ENCODE assay signal across 9 mouse cellular contexts in the genomic region with DNA sequence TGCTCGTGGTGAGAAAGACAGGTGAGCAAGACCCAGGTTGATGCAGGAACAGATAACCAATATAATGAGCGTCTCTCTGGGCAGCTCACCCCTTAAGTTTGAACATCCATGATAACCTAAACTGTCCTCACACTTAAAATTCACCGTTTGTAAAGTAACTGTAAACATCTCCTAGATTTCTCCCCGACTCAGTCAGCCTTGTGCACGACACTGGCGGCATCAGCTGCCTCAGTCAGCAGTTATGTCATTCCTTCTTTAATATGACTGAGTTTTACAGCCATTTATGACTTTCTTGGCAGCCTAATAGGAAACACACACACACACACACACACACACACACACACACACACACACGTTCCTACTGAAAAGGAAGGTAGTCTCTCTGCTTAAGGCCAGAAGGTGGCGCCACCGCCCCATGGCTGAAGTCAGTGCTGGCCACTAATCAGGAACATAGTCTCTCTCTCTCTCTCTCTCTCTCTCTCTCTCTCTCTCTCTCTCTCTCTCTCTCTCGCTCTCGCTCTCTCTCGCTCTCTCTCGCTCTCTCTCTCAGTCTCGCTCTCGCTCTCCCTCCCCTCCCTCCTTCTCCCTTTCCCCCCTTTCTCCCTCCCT.
DNase-seq lines count a peak whose midpoint lies in the region; ATAC-seq and TF ChIP-seq lines count a peak whose summit lies in the region.
"Had no signal": no experiment of that assay in that cellular context is flagged by ENCODE, and none has a peak within 500 bp of the region (broad histone marks: within the 10 kb centered on the region; RNA-seq: fewer than 3 reads in every experiment).

No protein-coding gene starts in this region.

- H3K4me2 ChIP-seq in limb, embryonic 14.5 days (replicated peaks; ENCODE audit: low read depth, low read length, severe bottlenecking), result 0 out of 2 replicates have a peak overlapping the region, but pooled peaks have one; percentile 9
- H3K4me2 ChIP-seq: embryonic facial prominence, embryonic 15.5 days had no signal

- H3K36me3 ChIP-seq in limb, embryonic 14.5 days (ENCODE audit: control insufficient read depth, insufficient read depth, low read length), result no peaks in the 10 kb centered on the region
- H3K36me3 ChIP-seq: embryonic facial prominence, embryonic 15.5 days had no signal

- TF ChIP-seq POLR2A in limb, embryonic 14.5 days (IDR thresholded peaks at IDR 0.05; ENCODE audit: borderline replicate concordance, extremely low read depth, insufficient read depth, insufficient read length), result no peak

- H3K4me1 ChIP-seq in limb, embryonic 14.5 days (ENCODE audit: control insufficient read depth, insufficient read depth, low read length), result 0 out of 2 replicates have a peak, but pooled peaks cover 6% of the 10 kb centered on the region
- H3K4me1 ChIP-seq: embryonic facial prominence, embryonic 15.5 days had no signal

- peak; percentile 65 for DNase-seq in urinary bladder, postnatal 14 days (ENCODE audit: low spot score)
- DNase-seq in urinary bladder, adult 2 months (ENCODE audit: low spot score), result no peak
- DNase-seq in cerebellum, postnatal 4 days (ENCODE audit: low spot score in 2 of 2), result peak; percentile 46 to 75
- DNase-seq in gastrocnemius, postnatal 10 days, result peak; percentile 76
- peak; percentile 55 for DNase-seq in kidney, adult 9 months
- DNase-seq in limb, embryonic 14.5 days (ENCODE audit: low spot score), result peak; percentile 83
- DNase-seq in natural killer cell, adult 2 months (ENCODE audit: low spot score in 2 of 2), result peak; percentile 46 to 53
- DNase-seq in telencephalon, adult 2 months (ENCODE audit: low read depth, low spot score), result peak; percentile 62

- ATAC-seq in limb, embryonic 14.5 days (ENCODE audit: low FRiP score, low read depth), result peak; percentile 66

- no peak overlapping the region for H3K9ac ChIP-seq in limb, embryonic 14.5 days (ENCODE audit: low read depth, low read length, severe bottlenecking)
- H3K9ac ChIP-seq: embryonic facial prominence, embryonic 15.5 days had no signal

- no peak overlapping the region for H3K4me3 ChIP-seq in limb, embryonic 14.5 days (replicated peaks; ENCODE audit: low read length)
- H3K4me3 ChIP-seq: embryonic facial prominence, embryonic 15.5 days had no signal

- peaks cover 19% of the 10 kb centered on the region; the same call in 1 of the 2 replicates for H3K27me3 ChIP-seq in limb, embryonic 14.5 days (ENCODE audit: control insufficient read depth, insufficient read depth, low read length)

- no peaks in the 10 kb centered on the region for H3K9me3 ChIP-seq in limb, embryonic 14.5 days (ENCODE audit: control insufficient read depth, low read length)
- H3K9me3 ChIP-seq: embryonic facial prominence, embryonic 15.5 days had no signal

- no peak overlapping the region for H3K27ac ChIP-seq in limb, embryonic 14.5 days (replicated peaks; ENCODE audit: low read depth, low read length)
- H3K27ac ChIP-seq: embryonic facial prominence, embryonic 15.5 days had no signal

- WGBS in limb, embryonic 14.5 days, result 18% methylated on average over 9 of the region's 15 CpGs
